Mouse (Mus musculus): ENCODE measurements around the gene Arih1. TPM values are rescaled to one million over a fixed set of nuclear protein-coding genes. Genes with fewer than 3 reads are reported as not detected.
"Not testable (repeated sequence)": the region's sequence is repeated elsewhere in the genome, so short reads cannot be mapped to it uniquely, and the experiment has no call there.

Gene Arih1
- polyA plus RNA-seq, 1 experiment: 38.1 TPM

DNA sequence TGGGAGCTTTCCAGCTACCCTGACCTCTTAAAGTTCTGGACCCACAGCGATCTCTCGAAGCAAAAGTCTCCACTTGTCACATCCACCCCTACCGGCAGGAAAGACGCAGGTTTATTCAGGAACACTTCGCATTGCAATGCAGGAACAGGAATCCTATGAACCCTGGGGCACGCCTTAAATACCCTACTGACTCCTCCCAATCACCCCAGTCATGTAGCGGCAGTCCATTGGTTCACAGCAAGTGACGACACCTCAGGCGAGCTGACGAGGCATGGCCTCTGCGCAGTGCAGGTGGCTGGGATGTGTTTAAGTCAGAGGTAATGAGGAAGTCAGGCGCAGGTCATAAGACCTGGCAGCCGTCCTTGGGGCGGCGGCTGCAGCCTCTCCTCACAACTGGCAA lies 110.8 kb downstream of the Arih1 start:
- H3K4me3 ChIP-seq: no peak overlapping the region
- H3K36me3 ChIP-seq (ENCODE audit: control insufficient read depth, insufficient read depth): no peaks in the 10 kb centered on the region
- no peaks in the 10 kb centered on the region for H3K79me2 ChIP-seq (ENCODE audit: control insufficient read depth, insufficient read depth)
- no peaks in the 10 kb centered on the region for H3K27me3 ChIP-seq (ENCODE audit: control insufficient read depth, insufficient read depth, insufficient read length)
- TF ChIP-seq USF1 (IDR thresholded peaks at IDR 0.05; ENCODE audit: low read depth) (no peak), SRF (IDR thresholded peaks at IDR 0.05; ENCODE audit: control insufficient read depth, insufficient read length, low read depth) (no peak), CEBPB (IDR thresholded peaks at IDR 0.05; ENCODE audit: insufficient read depth, poor library complexity, severe bottlenecking) (no peak), MYOD1 (IDR thresholded peaks at IDR 0.05; ENCODE audit: control insufficient read depth in 1 of 3, insufficient read length in 2 of 3, low read depth in 2 of 3) (no peak), POLR2AphosphoS2 (IDR thresholded peaks at IDR 0.05; ENCODE audit: insufficient read length, low read depth) (no peak), MAX (IDR thresholded peaks at IDR 0.05; ENCODE audit: low read depth) (no peak), TCF3 (IDR thresholded peaks at IDR 0.05; ENCODE audit: insufficient read length, low read depth) (no peak), POLR2A (IDR thresholded peaks at IDR 0.05; ENCODE audit: insufficient read length, low read depth) (no peak)
- H3K4me2 ChIP-seq (ENCODE audit: low read depth): no peak overlapping the region
- no peak overlapping the region for H3ac ChIP-seq (ENCODE audit: control insufficient read depth, insufficient read length)

DNA sequence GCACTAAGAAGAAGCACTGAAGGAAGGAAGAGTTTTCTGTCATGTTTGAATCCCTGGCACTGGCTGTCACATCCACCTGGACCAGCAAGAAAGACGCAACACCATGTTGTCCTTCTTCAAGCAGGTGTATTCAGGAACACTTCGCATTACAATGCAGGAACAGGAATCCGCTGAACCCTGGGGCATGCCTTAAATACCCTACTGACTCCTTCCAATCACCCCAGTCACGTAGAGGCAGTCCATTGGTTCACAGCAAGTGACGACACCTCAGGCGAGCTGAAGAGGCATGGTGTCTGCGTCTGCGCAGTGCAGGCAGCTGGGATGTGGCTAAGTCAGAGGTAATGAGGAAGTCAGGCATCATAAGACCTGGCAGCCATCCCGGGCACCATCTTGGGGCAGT lies 116.8 kb downstream of the Arih1 start:
- TF ChIP-seq USF1 (IDR thresholded peaks at IDR 0.05; ENCODE audit: low read depth) (no peak), TCF12 (IDR thresholded peaks at IDR 0.05; ENCODE audit: insufficient read depth, poor library complexity, severe bottlenecking) (no peak), REST (IDR thresholded peaks at IDR 0.05; ENCODE audit: insufficient read depth, insufficient read length) (no peak), MYOD1 (IDR thresholded peaks at IDR 0.05; ENCODE audit: control insufficient read depth in 1 of 3, insufficient read length in 2 of 3, low read depth in 2 of 3) (no peak), CEBPB (IDR thresholded peaks at IDR 0.05; ENCODE audit: insufficient read depth, poor library complexity, severe bottlenecking) (no peak), MAX (IDR thresholded peaks at IDR 0.05; ENCODE audit: low read depth) (no peak)
- no peaks in the 10 kb centered on the region for H3K79me2 ChIP-seq (ENCODE audit: control insufficient read depth, insufficient read depth)
- H3ac ChIP-seq (ENCODE audit: control insufficient read depth, insufficient read length): no peak overlapping the region
- peak overlapping the region; percentile 32 for H3K4me2 ChIP-seq (ENCODE audit: low read depth)
- H3K36me3 ChIP-seq (ENCODE audit: control insufficient read depth, insufficient read depth): no peaks in the 10 kb centered on the region
- no peaks in the 10 kb centered on the region for H3K27me3 ChIP-seq (ENCODE audit: control insufficient read depth, insufficient read depth, insufficient read length)
- H3K4me3 ChIP-seq: no peak overlapping the region

DNA sequence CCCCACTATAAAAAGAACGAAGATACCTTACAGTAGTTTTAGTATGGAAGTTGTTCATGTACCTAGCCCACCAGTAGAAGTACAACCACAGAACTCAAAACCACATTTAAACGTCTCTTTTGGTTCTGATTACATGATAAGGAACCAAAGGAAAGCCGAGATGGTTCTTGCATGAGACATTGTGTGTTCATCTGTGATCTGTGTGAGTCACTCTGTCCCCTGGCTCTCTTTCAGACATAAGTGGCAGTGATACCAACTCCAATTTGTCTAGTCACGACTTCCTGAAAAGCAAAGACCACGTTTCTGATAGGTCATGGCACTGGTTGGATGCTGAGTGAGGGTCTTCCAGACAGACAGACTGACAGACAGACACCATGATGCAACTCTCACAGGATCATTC lies 117.2 kb downstream of the Arih1 start:
- no peaks in the 10 kb centered on the region for H3K79me2 ChIP-seq (ENCODE audit: control insufficient read depth, insufficient read depth)
- H3K27me3 ChIP-seq (ENCODE audit: control insufficient read depth, insufficient read depth, insufficient read length): no peaks in the 10 kb centered on the region
- no peak overlapping the region for H3ac ChIP-seq (ENCODE audit: control insufficient read depth, insufficient read length)
- no peaks in the 10 kb centered on the region for H3K36me3 ChIP-seq (ENCODE audit: control insufficient read depth, insufficient read depth)
- peak overlapping the region; percentile 32 for H3K4me2 ChIP-seq (ENCODE audit: low read depth)
- TF ChIP-seq CEBPB (IDR thresholded peaks at IDR 0.05; ENCODE audit: insufficient read depth, poor library complexity, severe bottlenecking) (no peak), USF1 (IDR thresholded peaks at IDR 0.05; ENCODE audit: low read depth) (no peak), MYOG (IDR thresholded peaks at IDR 0.05; ENCODE audit: control insufficient read depth in 1 of 3, insufficient read depth in 1 of 3, insufficient read length in 2 of 3, low read depth in 2 of 3) (no peak), TCF12 (IDR thresholded peaks at IDR 0.05; ENCODE audit: insufficient read depth, poor library complexity, severe bottlenecking) (no peak), POLR2AphosphoS2 (IDR thresholded peaks at IDR 0.05; ENCODE audit: insufficient read length, low read depth) (no peak), MAX (IDR thresholded peaks at IDR 0.05; ENCODE audit: low read depth) (no peak), E2F4 (IDR thresholded peaks at IDR 0.05; ENCODE audit: insufficient read depth) (no peak), MYOD1 (IDR thresholded peaks at IDR 0.05; ENCODE audit: control insufficient read depth in 1 of 3, insufficient read length in 2 of 3, low read depth in 2 of 3) (no peak), TCF3 (IDR thresholded peaks at IDR 0.05; ENCODE audit: insufficient read length, low read depth) (no peak), REST (IDR thresholded peaks at IDR 0.05; ENCODE audit: insufficient read depth, insufficient read length) (no peak), POLR2A (IDR thresholded peaks at IDR 0.05; ENCODE audit: insufficient read length, low read depth) (no peak), SRF (IDR thresholded peaks at IDR 0.05; ENCODE audit: control insufficient read depth, insufficient read length, low read depth) (no peak)
- H3K4me3 ChIP-seq: no peak overlapping the region

DNA sequence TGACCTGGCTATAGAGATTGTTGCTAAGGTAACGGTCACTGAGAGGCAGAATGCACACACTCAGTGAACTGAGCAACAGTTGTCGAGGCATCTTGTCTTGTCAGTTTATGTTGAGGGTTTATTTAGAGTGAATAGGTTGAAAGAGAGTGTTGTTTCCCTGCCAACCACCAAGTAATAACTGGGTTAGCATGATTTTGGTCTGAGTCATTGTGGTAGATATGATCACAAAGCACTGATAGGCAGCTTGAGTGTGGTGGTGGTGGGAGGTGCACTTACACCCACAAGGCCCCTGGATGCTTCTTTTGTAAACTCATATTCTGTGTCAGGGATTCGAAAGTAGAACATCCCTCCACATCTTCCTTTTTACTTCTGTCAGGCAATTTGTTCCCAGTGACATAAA lies 125.9 kb downstream of the Arih1 start:
- not testable (repeated sequence) for H3ac ChIP-seq (ENCODE audit: control insufficient read depth, insufficient read length); H3K36me3 ChIP-seq (ENCODE audit: control insufficient read depth, insufficient read depth); H3K4me3 ChIP-seq; H3K79me2 ChIP-seq (ENCODE audit: control insufficient read depth, insufficient read depth); H3K27me3 ChIP-seq (ENCODE audit: control insufficient read depth, insufficient read depth, insufficient read length)
- peak overlapping the region; percentile 12 for H3K4me2 ChIP-seq (ENCODE audit: low read depth)

DNA sequence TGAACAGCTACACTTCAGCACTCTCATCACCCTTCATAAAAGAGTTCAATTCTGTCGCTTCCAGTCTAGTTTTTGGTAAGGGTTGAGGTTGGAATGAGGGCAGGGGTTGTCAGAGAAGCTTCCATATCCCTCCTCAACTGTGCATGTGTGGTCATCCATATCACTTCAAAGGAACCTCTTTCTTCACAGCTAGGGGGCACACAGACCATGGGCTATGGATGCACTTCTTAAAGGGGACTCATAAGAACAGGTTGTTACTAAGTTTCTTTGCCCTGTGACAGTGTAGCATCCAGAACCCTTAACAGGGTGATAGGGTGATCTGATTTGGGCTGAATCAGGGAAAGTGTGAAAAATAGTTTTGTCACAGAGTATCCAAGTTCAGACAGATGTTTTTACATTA lies 128.4 kb downstream of the Arih1 start:
- H3K79me2 ChIP-seq (ENCODE audit: control insufficient read depth, insufficient read depth); H3K4me2 ChIP-seq (ENCODE audit: low read depth): not testable (repeated sequence)

DNA sequence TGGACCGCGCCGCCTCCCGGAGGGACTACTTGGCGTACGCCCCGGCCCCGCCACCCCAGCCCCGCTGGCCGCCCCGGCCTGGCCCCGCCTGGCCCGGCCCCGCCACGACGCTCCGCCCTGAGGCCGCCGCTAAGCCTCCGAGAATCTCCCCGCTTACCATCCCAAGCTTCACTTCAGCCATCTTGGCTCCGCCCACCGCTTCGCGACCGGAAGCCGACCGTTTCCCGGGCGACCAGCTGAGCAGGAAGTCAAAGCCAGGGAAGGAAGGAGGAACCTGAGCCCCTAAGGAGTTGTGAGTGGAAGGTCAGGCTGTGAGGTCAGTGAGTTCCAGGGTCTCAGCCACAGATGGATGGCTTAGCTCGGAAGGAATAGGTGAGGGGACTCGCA lies 133.2 kb downstream of the Arih1 start, which contains the start of gene Bbs4:
Gene Bbs4 (minus strand): TSS at position 256 of the 387 bp plus-strand sequence.
- Histone ChIP-seq H3K79me2 (ENCODE audit: control insufficient read depth, insufficient read depth) (no peaks in the 10 kb centered on the region), H3K4me3 (peak within 1 kb of the TSS; percentile 39), H3K4me2 (ENCODE audit: low read depth) (peak within 1 kb of the TSS; percentile 84), H3K27me3 (ENCODE audit: control insufficient read depth, insufficient read depth, insufficient read length) (no peaks in the 10 kb centered on the region), H3K36me3 (ENCODE audit: control insufficient read depth, insufficient read depth) (no peaks in the 10 kb centered on the region), H3ac (ENCODE audit: control insufficient read depth, insufficient read length) (no peak within 1 kb of the TSS)
- TF ChIP-seq REST (IDR thresholded peaks at IDR 0.05; ENCODE audit: insufficient read depth, insufficient read length) (no peak), MYOG (IDR thresholded peaks at IDR 0.05; ENCODE audit: control insufficient read depth in 1 of 3, insufficient read depth in 1 of 3, insufficient read length in 2 of 3, low read depth in 2 of 3) (no peak), SRF (IDR thresholded peaks at IDR 0.05; ENCODE audit: control insufficient read depth, insufficient read length, low read depth) (no peak), POLR2A (IDR thresholded peaks at IDR 0.05; ENCODE audit: insufficient read length, low read depth) (peak; percentile 63), MYOD1 (IDR thresholded peaks at IDR 0.05; ENCODE audit: control insufficient read depth in 1 of 3, insufficient read length in 2 of 3, low read depth in 2 of 3) (no peak), POLR2AphosphoS2 (IDR thresholded peaks at IDR 0.05; ENCODE audit: insufficient read length, low read depth) (peak; percentile 73), CEBPB (IDR thresholded peaks at IDR 0.05; ENCODE audit: insufficient read depth, poor library complexity, severe bottlenecking) (no peak), USF1 (IDR thresholded peaks at IDR 0.05; ENCODE audit: low read depth) (peak; percentile 4), TCF3 (IDR thresholded peaks at IDR 0.05; ENCODE audit: insufficient read length, low read depth) (no peak), E2F4 (IDR thresholded peaks at IDR 0.05; ENCODE audit: insufficient read depth) (no peak), MAX (IDR thresholded peaks at IDR 0.05; ENCODE audit: low read depth) (no peak), TCF12 (IDR thresholded peaks at IDR 0.05; ENCODE audit: insufficient read depth, poor library complexity, severe bottlenecking) (no peak)

More for the DNA sequence above, 128.4 kb downstream of the Arih1 start:
- H3K4me3 ChIP-seq; H3ac ChIP-seq (ENCODE audit: control insufficient read depth, insufficient read length); H3K36me3 ChIP-seq (ENCODE audit: control insufficient read depth, insufficient read depth); H3K27me3 ChIP-seq (ENCODE audit: control insufficient read depth, insufficient read depth, insufficient read length): not testable (repeated sequence)

All from myocyte (in vitro differentiated cells).